Mouse (Mus musculus): ENCODE measurements around the gene Olfr57. TPM values are rescaled to one million over a fixed set of nuclear protein-coding genes. Genes with fewer than 3 reads are reported as not detected.
"Not testable (repeated sequence)": the region's sequence is repeated elsewhere in the genome, so short reads cannot be mapped to it uniquely, and the experiment has no call there.

Gene Olfr57
- polyA plus RNA-seq (2016; fragmentation: Nextera tagmentation; extraction: Ambion mirVana), result 0.15 and 0.24 TPM in 2 replicates

DNA sequence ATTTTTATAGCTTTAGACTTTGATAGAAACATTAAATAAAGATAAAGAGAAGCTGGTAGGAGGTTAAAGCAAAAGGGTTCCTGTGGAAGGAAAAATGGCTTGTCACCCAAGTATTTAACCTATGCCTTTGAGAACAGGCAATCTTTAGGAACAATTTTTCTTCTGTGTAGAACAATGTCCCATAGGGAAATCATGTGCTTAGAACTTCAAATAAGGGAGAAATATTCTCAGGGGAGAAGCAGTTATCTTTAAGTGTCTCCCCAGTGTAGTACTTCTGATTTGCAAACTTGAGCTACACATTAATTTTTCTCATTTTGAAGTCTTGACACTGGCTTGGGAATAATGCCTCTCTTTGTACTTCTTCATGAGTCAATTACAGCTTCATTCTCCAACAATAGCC is at the start of gene Olfr57:
Olfr57 (plus strand) TSS at position 301 of the 400 bp plus-strand sequence.
- Histone ChIP-seq H3K27me3 (replicated peaks) (no peaks in the 10 kb centered on the region), H3K9me3 (peaks cover 6% of the 10 kb centered on the region; the same call in 1 of the 2 replicates), H3K4me1 (no peaks in the 10 kb centered on the region), H3K4me2 (replicated peaks) (no peak within 1 kb of the TSS), H3K36me3 (no peaks in the 10 kb centered on the region), H3K27ac (no peak within 1 kb of the TSS), H3K9ac (no peak within 1 kb of the TSS), H3K4me3 (no peak within 1 kb of the TSS)
- ATAC-seq (ENCODE audit: low FRiP score, low read depth), result no peak

- Histone ChIP-seq H3K9ac (no peak within 1 kb of the TSS), H3K4me1 (no peaks in the 10 kb centered on the region), H3K36me3 (no peaks in the 10 kb centered on the region), H3K4me3 (no peak within 1 kb of the TSS), H3K27me3 (replicated peaks) (no peaks in the 10 kb centered on the region), H3K4me2 (replicated peaks) (no peak within 1 kb of the TSS), H3K9me3 (no peaks in the 10 kb centered on the region), H3K27ac (no peak within 1 kb of the TSS)
- ATAC-seq (ENCODE audit: low FRiP score, low read depth), result no peak
These were observed 47.8 kb upstream of the Olfr57 start, which contains the start of gene Olfr1352 for GRCm38 (mm10) chr10:78980750-78981149. Gene Olfr1352, plus strand, starts transcription at chr10:78981050.

DNA sequence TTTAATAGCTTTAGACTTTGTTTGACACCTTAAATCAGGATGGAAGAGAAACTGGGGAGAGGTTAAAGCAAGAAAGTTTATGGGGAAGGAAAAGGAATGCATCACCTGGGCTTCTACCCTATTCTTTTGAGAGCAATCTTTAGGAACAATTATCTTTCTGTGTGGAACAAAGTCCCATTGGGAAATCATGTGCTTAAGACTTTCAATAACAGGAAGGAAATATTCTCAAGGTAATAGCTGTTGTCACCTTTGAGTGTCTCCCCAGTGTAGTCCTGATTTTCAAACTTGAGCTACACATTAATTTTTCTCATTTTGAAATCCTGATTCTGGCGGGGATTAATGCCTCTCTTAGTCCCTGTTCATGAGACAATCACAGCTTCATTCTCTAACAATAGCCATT is 16.4 kb upstream of the Olfr57 start, which contains the start of gene Olfr1351:
Olfr1351 (plus strand) TSS at position 301 of the 400 bp plus-strand sequence.
- H3K4me2 ChIP-seq (replicated peaks), result no peak within 1 kb of the TSS
- no peak within 1 kb of the TSS for H3K9ac ChIP-seq
- H3K4me3 ChIP-seq, result no peak within 1 kb of the TSS
- H3K27ac ChIP-seq, result no peak within 1 kb of the TSS
- ATAC-seq (ENCODE audit: low FRiP score, low read depth), result no peak
- WGBS, result 81% methylated on average over 1 of the region's 1 CpGs
- H3K9me3 ChIP-seq, result no peaks in the 10 kb centered on the region
- H3K27me3 ChIP-seq (replicated peaks), result no peaks in the 10 kb centered on the region
- H3K36me3 ChIP-seq, result no peaks in the 10 kb centered on the region
- no peaks in the 10 kb centered on the region for H3K4me1 ChIP-seq

GRCm38 (mm10) chr10:79042457-79042856 is 13.9 kb downstream of the Olfr57 start:
- ATAC-seq (ENCODE audit: low FRiP score, low read depth); H3K4me2 ChIP-seq (replicated peaks); H3K4me1 ChIP-seq; H3K27ac ChIP-seq; H3K36me3 ChIP-seq; H3K27me3 ChIP-seq (replicated peaks); H3K4me3 ChIP-seq; H3K9ac ChIP-seq: not testable (repeated sequence)
- WGBS, result 88% methylated on average over 2 of the region's 2 CpGs
- peaks cover 21% of the 10 kb centered on the region for H3K9me3 ChIP-seq

GRCm38 (mm10) chr10:79057370-79057769 is 28.8 kb downstream of the Olfr57 start:
- Histone ChIP-seq H3K36me3 (peaks cover 48% of the 10 kb centered on the region), H3K9me3 (peaks cover 29% of the 10 kb centered on the region)
- not testable (repeated sequence) for ATAC-seq (ENCODE audit: low FRiP score, low read depth); H3K9ac ChIP-seq; H3K27ac ChIP-seq; H3K4me1 ChIP-seq; H3K27me3 ChIP-seq (replicated peaks); H3K4me2 ChIP-seq (replicated peaks); H3K4me3 ChIP-seq
- WGBS, result 83% methylated on average over 3 of the region's 3 CpGs

Other genes starting within 250 kb of the Olfr57 start
- gene Slc1a6, start 248.2 kb upstream of the Olfr57 start, polyA plus RNA-seq (2016; fragmentation: Nextera tagmentation; extraction: Ambion mirVana), result 1.8 and 2.8 TPM in 2 replicates
- gene Olfr1356, start 176.6 kb upstream of the Olfr57 start, polyA plus RNA-seq (2016; fragmentation: Nextera tagmentation; extraction: Ambion mirVana), result not detected in 2 replicates
- gene Olfr1355, start 153.2 kb upstream of the Olfr57 start, polyA plus RNA-seq (2016; fragmentation: Nextera tagmentation; extraction: Ambion mirVana), result not detected in 2 replicates
- gene Olfr1354, start 115.6 kb upstream of the Olfr57 start, polyA plus RNA-seq (2016; fragmentation: Nextera tagmentation; extraction: Ambion mirVana), result not detected in 2 replicates
- gene Olfr8, start 78.1 kb upstream of the Olfr57 start, polyA plus RNA-seq (2016; fragmentation: Nextera tagmentation; extraction: Ambion mirVana), result not detected in 2 replicates
- not detected in 2 replicates for gene Olfr1353, start 65.4 kb upstream of the Olfr57 start, polyA plus RNA-seq (2016; fragmentation: Nextera tagmentation; extraction: Ambion mirVana)
- gene Olfr1352, start 47.7 kb upstream of the Olfr57 start, polyA plus RNA-seq (2016; fragmentation: Nextera tagmentation; extraction: Ambion mirVana), result not detected in 2 replicates
- not detected in 2 replicates for gene Olfr1351, start 16.3 kb upstream of the Olfr57 start, polyA plus RNA-seq (2016; fragmentation: Nextera tagmentation; extraction: Ambion mirVana)
- 44.8 and 45.3 TPM in 2 replicates for gene 2610008E11Rik, start 68.9 kb downstream of the Olfr57 start, polyA plus RNA-seq (2016; fragmentation: Nextera tagmentation; extraction: Ambion mirVana)
- not detected in 2 replicates for gene Vmn2r80, start 120.0 kb downstream of the Olfr57 start, polyA plus RNA-seq (2016; fragmentation: Nextera tagmentation; extraction: Ambion mirVana)
- gene Vmn2r81, start 219.0 kb downstream of the Olfr57 start, polyA plus RNA-seq (2016; fragmentation: Nextera tagmentation; extraction: Ambion mirVana), result not detected in 2 replicates